Mouse (Mus musculus) bone marrow macrophage, adult 2 months (primary cell): ENCODE measurements at regions not wholly inside any gene's neighbourhood (a gene's known extent, or its start where the extent isn't known, plus 50 kb on each side); places are given as distances from the start of the nearest gene placed in this dataset.

Source experiments
- CTCF ChIP-seq: IDR thresholded peaks from 2 replicates; pipeline ENCODE4 v1.5.1; 2012; ENCODE audit warnings: low read depth, mild to moderate bottlenecking, low read length, moderate library complexity
- POLR2A ChIP-seq: IDR thresholded peaks from 2 replicates; pipeline ENCODE4 v1.6.1; 2012; ENCODE audit warnings: mild to moderate bottlenecking, low read depth, low read length, borderline replicate concordance

DNA sequence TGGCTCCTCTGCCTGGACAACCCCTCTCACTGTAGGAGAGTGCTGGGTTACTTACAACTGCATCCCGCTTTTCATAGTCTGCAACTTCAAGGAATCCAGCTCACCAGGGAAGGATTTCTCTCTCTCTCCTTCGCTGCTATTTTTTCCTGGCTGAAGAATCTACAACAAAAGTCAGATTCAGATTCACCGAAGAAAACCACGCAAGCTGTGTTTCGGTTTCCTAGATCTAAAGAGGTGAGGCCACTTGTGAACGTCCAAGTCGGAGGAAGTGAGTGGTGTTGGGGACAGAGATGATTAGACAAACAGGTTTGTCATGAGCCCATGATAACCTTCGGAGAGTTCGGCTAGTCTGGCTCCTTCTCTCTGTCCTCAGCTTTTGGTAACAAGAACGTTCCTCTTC is 180.1 kb upstream of the Jmjd1c start:
- TF ChIP-seq CTCF (no peak), POLR2A (no peak)
